Mouse (Mus musculus) heart, embryonic 15.5 days (tissue): ENCODE data around the gene C2cd6. TPM values are rescaled to one million over a fixed set of nuclear protein-coding genes. Genes with fewer than 3 reads are reported as not detected.

Source experiments
- ATAC-seq: fragments of 200-750 bp; cut with Nextera tagmentation; replicated peaks from 2 replicates; pipeline ENCODE4 v1.8.0; 2017; ENCODE audit warnings: low read depth, moderate TSS enrichment; ENCODE audit not compliant: insufficient number of reproducible peaks, insufficient read depth, low FRiP score
- H3K27ac ChIP-seq: fragments of 300-500 bp; sonication (generic); 2 replicates; pipeline ENCODE4 v1.5.1; 2015; ENCODE audit warnings: mild to moderate bottlenecking, inconsistent platforms
- H3K27me3 ChIP-seq: fragments of 300-500 bp; sonication (generic); 2 replicates; pipeline ENCODE4 v1.6.1; 2015; ENCODE audit warnings: inconsistent platforms
- H3K36me3 ChIP-seq: fragments of 300-500 bp; sonication (generic); 2 replicates; pipeline ENCODE4 v1.6.1; 2015; ENCODE audit warnings: mild to moderate bottlenecking, inconsistent platforms
- H3K4me1 ChIP-seq: fragments of 300-500 bp; sonication (generic); replicated peaks from 2 replicates; pipeline ENCODE4 v1.6.1; 2015; ENCODE audit warnings: inconsistent platforms
- H3K4me2 ChIP-seq: fragments of 300-500 bp; sonication (generic); 2 replicates; pipeline ENCODE4 v1.6.1; 2015; ENCODE audit warnings: inconsistent platforms, mild to moderate bottlenecking, moderate library complexity
- H3K4me3 ChIP-seq: fragments of 300-500 bp; sonication (generic); 2 replicates; pipeline ENCODE4 v1.5.1; 2015; ENCODE audit warnings: mild to moderate bottlenecking, inconsistent platforms
- H3K9ac ChIP-seq: fragments of 300-500 bp; sonication (generic); 2 replicates; pipeline ENCODE4 v1.6.1; 2015; ENCODE audit warnings: mild to moderate bottlenecking, inconsistent platforms
- H3K9me3 ChIP-seq: fragments of 300-500 bp; sonication (generic); replicated peaks from 2 replicates; pipeline ENCODE4 v1.6.1; 2016; ENCODE audit warnings: inconsistent platforms
- WGBS: fragments of 180-500 bp; shearing (Covaris S2); methylation state at CpG from one replicate; pipeline ENCODE4 v1.1.7; 2015; ENCODE audit warnings: mixed read lengths; 5-methylcytosine and 5-hydroxymethylcytosine counted together
- polyA plus RNA-seq: library from polyadenylated mRNA; unstranded; fragments of >200 nt; fragmentation: Nextera tagmentation; extraction: Ambion mirVana; gene quantifications from 2 replicates; pipeline ENCODE4 v1.2.1, GENCODE M21; 2015

The C2cd6 gene
- polyA plus RNA-seq, 1 experiment from 2014 or later, result not detected

GRCm38 (mm10) chr1:59056955-59057354 lies 37.7 kb downstream of the C2cd6 start:
- no peak for ATAC-seq
- Histone ChIP-seq H3K4me2 (no peak overlapping the region), H3K4me1 (no peaks in the 10 kb centered on the region), H3K4me3 (no peak overlapping the region), H3K36me3 (no peaks in the 10 kb centered on the region), H3K27ac (no peak overlapping the region), H3K9me3 (no peaks in the 10 kb centered on the region), H3K9ac (no peak overlapping the region), H3K27me3 (no peaks in the 10 kb centered on the region)
- 64% methylated on average over 2 of the region's 2 CpGs for WGBS

- H3K4me1 ChIP-seq, result no peaks in the 10 kb centered on the region
- H3K4me3 ChIP-seq, result no peak overlapping the region
- H3K9me3 ChIP-seq, result no peaks in the 10 kb centered on the region
- H3K36me3 ChIP-seq, result no peaks in the 10 kb centered on the region
- H3K27me3 ChIP-seq, result no peaks in the 10 kb centered on the region
- ATAC-seq, result no peak
- no peak overlapping the region for H3K9ac ChIP-seq
- 66% methylated on average over 2 of the region's 2 CpGs for WGBS
- H3K27ac ChIP-seq, result no peak overlapping the region
- H3K4me2 ChIP-seq, result no peak overlapping the region
Measured at GRCm38 (mm10) chr1:59051306-59051705, 43.4 kb downstream of the C2cd6 start.

- Histone ChIP-seq H3K9ac (no peak overlapping the region), H3K4me1 (no peaks in the 10 kb centered on the region), H3K4me2 (no peak overlapping the region), H3K27ac (no peak overlapping the region), H3K9me3 (no peaks in the 10 kb centered on the region), H3K4me3 (no peak overlapping the region), H3K27me3 (no peaks in the 10 kb centered on the region), H3K36me3 (no peaks in the 10 kb centered on the region)
- ATAC-seq, result no peak
- 75% methylated on average over 5 of the region's 5 CpGs for WGBS
Measured at GRCm38 (mm10) chr1:59037723-59038122, 57.0 kb downstream of the C2cd6 start.

GRCm38 (mm10) chr1:59021556-59021955 lies 73.1 kb downstream of the C2cd6 start:
- Histone ChIP-seq H3K27me3 (no peaks in the 10 kb centered on the region), H3K27ac (no peak overlapping the region), H3K36me3 (no peaks in the 10 kb centered on the region), H3K4me2 (no peak overlapping the region), H3K9me3 (no peaks in the 10 kb centered on the region), H3K4me1 (no peaks in the 10 kb centered on the region), H3K9ac (no peak overlapping the region), H3K4me3 (no peak overlapping the region)
- ATAC-seq, result no peak
- 71% methylated on average over 3 of the region's 3 CpGs for WGBS

GRCm38 (mm10) chr1:59009250-59009649 lies 85.5 kb downstream of the C2cd6 start:
- H3K27ac ChIP-seq, result no peak overlapping the region
- H3K4me1 ChIP-seq, result no peaks in the 10 kb centered on the region
- H3K4me3 ChIP-seq, result no peak overlapping the region
- H3K9me3 ChIP-seq, result no peaks in the 10 kb centered on the region
- no peaks in the 10 kb centered on the region for H3K27me3 ChIP-seq
- H3K4me2 ChIP-seq, result no peak overlapping the region
- no peaks in the 10 kb centered on the region for H3K36me3 ChIP-seq
- 32% methylated on average over 4 of the region's 4 CpGs for WGBS
- no peak for ATAC-seq
- no peak overlapping the region for H3K9ac ChIP-seq

Other genes with a start within 250 kb of the C2cd6 start
- gene Trak2, start 121.5 kb downstream of the C2cd6 start, polyA plus RNA-seq, result 27.8 and 29.6 TPM in 2 replicates
- gene Stradb, start 121.4 kb downstream of the C2cd6 start, polyA plus RNA-seq, result 24.1 and 29.0 TPM in 2 replicates
- 12.5 and 14.5 TPM in 2 replicates for gene Tmem237, start 25.5 kb upstream of the C2cd6 start, polyA plus RNA-seq
- 0.42 and 0.52 TPM in 2 replicates for gene Mpp4, start 68.5 kb upstream of the C2cd6 start, polyA plus RNA-seq
- gene Als2, start 142.3 kb upstream of the C2cd6 start, polyA plus RNA-seq, result 5.0 and 7.4 TPM in 2 replicates
- 0.32 and 0.57 TPM in 2 replicates for gene Cdk15, start 162.0 kb upstream of the C2cd6 start, polyA plus RNA-seq